Mouse (Mus musculus) ovary, postnatal 36 days (tissue): Measurements from ENCODE around the gene Hoxa5.
A peak's percentile ranks its signal among the peaks of the same experiment; 100 is the strongest.

Experiments
- DNase-seq: peaks from one replicate; pipeline ENCODE4 v3.0.0; 2022; ENCODE audit warnings: low spot score, mixed read lengths

Hoxa5 gene

DNA sequence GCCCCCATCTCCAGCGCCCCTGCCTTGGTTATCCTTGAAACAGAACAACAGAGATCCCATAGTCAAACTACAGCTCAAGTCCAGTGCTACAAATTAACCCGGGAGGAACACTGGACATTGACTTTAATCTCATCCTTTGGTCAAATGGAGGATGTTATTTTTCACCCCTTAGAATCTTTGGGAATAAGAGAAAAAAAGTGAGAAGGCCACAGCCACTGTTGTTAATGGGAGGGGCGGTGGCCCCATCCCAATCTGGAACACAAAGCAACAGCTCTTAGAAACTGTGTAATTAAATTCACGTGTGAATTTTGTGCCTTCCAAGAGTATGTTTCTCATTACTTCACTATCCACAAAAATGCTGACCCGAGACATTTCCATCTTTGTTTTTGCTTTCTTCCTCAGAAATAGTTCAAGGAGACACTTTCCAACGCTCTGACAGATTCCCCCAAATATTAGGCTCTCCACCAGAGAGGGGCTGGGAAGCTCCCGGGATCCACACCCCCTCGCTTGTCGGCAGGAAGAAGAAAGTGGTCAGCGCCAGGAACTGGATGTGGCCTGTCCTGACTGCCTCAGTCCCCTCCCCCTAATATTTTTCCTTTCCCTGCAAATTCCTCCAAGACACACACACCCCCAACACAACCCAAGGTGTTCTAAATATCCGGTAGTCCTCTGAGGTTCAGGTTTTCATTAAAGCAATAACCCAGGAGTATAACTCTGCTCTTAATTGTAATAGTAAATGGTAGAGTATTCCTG is 23.3 kb upstream of the Hoxa5 start:
- DNase-seq, result no peak

DNA sequence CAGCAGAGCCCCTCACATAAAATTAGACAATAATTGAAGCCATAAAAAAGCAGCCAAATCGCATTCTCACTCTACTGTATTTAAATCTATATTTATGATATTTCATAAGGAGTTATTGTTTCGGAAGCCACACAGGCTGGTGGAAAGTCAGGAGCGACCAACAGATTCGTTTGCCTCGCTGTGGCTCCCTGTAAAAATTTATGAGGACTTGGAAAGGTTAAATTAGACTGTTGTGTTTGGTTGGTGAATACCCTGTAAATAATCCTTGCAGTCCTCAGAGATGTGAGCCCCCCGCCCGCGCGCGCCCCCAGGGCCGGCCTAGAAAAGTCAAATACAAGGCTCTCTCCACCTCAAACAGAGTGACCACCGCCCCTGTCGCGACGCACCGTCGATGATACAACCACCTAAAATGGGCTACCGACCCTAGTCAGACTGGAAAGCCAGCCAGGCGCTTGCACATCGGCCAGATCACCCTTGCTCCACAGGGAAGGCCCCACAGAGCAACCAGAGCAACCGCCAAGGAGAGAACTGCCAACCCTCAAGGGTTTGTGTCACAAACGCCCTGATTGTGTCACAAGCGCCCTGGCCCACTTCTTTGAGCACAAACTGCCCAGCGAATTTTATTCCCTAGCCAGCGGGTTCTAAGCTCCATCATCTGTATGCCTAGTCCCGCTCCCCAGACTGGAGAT is 22.3 kb upstream of the Hoxa5 start:
- no peak for DNase-seq

DNA sequence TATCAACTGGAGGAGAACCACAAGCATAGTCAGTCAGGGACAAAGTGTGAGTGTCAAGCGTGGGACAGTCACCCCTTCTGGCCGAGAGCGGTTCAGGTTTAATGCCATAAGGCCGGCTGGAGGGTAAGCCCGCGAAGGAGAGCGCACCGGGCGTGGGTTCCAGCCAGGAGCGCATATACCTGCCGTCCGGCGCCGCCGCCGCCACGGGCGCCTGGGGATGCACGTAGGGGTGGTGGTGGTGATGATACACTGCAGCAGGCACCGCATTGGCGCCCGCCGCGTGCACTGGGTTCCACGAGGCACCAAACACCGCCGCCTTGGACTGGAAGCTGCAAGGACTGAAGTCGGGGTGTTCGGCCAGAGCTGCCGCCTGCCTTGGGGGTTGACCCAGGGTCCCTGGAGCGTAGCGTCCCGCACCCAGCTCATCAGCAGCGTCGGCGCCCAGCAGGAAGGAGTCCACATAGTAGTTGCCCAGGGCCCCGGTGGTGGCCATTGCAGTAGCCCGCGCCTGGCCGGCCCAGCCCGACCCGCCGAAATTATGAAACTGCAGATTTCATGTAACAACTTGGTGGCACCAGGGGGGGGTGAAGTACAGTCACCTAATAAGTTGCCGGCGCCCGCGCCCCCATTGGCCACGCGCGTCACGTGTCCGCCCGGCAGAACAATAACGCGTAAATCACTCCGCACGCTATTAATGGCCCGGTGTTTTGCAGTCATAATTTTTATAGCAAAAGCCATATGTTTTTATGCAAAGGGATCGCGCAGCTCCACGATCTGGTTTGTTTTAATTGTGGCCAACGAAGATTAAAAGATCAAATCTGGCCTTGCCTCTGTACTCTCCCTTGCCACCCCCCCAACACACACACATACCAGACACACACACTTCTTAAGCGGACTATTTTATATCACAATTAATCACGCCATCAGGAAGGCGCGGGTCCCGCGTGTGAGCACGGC is 21.5 kb upstream of the Hoxa5 start:
- no peak for DNase-seq

DNA sequence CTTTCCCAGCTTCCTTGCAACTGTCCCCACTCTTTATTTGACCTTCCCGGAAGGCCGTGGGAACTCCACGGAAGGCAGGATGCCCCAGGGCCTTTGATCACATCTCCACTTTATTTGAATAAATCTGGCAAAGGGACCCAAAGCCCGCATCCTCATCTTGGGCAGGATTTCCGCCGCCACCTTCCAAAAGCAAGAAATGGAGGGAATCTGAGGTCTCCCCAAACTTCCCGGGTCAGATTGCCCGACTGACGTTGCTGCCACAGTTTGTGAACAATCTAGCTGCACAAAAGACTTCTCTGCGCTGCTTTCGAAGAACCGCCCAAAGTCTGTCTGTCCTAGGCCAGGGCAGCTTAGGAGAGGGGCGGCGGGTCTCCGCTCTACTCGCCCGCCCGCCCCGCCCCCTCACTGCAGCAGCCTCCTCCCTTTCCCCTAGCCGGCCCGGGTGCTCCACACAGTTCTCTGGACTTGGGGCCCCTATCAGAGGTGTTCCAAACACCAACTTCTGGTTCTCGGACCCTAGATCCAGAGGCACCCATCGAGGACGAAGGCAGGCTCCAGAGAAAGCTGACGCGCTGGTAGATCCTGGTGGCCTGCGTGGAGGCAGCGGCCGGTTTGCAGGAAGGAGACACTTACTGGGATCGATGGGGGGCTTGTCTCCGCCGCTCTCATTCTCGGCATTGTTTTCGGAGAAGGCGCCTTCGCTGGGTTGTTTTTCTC is 20.7 kb upstream of the Hoxa5 start:
- DNase-seq, result no peak

DNA sequence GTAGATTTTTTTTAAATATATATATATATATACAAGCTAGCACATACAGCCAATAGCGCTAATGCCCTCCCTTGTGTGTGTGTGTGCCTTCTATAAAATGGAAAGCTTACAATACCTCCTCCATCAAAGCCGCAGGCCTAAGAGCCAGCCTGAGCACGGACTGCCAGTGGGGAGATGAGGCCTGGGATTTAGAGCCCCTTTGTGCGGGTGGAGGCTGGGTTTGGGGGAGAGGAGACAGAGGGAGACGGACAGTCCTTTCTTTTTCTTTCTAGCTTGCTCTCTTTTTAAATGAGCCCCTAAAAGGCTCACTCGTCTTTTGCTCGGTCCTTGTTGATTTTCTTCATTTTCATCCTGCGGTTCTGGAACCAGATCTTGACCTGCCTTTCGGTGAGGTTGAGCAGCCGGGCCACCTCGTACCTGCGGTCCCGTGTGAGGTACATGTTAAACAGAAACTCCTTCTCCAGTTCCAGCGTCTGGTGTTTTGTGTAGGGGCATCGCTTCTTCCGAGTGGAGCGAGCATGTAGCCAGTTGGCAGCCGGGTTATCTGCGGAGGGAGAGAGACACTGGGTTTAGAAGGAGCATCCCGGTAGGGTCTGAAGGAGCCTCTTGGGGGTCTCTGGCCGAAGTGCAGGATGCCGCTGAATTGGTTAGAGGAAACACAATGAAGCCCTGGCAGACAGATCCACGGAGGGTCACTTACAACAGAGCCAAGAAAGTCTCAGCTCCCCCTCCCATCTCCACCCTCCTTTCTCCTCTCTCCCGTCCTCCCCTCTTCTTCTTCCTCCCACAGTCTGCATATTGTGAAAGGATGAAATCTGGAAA is 19.8 kb upstream of the Hoxa5 start:
- DNase-seq, result no peak

DNA sequence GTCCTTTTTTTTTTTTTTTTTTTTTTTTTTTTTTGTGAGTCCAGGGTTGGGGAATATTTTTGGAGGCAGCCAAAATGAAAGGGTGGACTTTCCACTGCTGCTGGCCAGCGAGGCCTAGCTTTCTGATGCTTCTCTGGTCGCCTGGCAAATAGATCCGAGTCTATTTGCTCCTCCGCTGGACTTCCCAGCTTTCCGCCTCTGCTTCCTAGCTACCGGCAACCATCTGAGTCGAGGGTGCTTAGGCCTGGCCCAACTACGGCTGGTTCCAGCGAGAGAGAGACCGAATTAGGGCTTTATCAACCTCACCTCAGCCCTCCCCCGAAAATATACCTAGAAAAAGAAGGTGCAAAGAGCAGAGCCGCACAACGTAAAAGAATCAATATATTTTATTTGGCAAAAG is 18.3 kb upstream of the Hoxa5 start:
- DNase-seq, result no peak

DNA sequence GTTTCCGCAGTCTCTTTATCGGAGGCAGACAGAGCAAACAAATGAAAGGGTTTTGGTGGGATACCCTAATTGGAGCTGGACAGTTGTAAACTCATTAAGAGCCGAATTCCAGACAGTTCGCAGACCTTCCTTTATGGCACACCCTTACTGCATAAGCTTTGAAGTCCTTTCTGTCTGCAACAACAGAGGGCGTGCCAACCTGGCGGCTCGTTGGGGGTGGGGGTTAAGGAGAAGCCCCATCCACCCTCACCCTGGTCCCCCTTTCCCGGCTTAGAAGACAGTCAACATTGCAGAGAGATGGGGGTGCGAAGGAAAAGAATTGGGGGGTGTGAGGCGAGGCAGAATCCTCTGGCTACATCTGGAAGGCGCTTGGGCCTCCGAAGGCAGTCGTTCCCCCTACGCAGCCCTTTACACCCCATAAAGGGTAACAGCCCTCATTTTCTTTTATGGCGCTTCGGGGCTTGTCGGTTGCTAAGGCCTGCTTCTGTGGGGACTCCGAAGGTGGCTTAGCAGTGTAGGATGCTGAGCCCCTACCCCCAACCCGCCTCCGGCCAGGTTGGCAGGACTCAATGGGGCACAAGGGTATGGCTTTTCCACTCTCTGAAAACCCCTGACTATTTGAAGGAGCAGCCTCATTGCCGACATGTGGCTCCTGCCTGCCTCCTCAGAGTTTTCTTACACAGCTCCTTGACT is 17.8 kb upstream of the Hoxa5 start:
- DNase-seq, result no peak

DNA sequence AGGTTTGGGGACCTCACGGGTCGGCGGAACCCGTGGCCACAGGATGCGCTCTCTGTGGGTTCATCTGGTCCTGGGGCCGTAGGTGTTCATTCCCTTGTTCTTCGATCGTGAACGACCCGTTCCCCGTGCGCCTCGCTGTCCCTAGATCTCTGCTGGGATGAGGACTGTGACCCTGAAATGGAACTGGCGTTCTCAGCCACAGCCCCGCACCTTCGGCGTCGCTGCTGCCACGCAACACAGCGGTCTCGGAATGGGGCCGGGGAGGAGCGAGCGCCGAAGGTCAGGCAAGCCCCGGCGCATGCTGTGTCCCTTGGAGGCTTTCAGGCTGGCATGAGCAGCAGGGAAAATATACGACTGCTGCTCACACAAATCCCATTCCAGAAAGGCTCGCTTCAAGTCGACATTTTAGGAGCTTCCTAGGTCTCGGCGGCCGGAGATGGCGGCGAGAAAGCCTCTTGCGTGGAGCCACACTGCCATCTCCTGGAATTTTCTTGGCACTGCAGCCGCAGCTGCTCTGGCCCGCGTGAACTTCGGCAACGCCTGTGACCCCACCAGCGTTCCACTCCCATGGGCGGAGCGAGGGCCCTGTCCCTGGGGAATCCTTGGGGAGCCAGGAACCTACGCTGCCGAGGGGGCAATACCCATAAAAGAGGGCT is 17.1 kb upstream of the Hoxa5 start, which contains the start of gene Hoxa7:
Gene Hoxa7 (minus strand): TSS at position 518 of the 656 bp plus-strand sequence.
- peak; percentile 83 for DNase-seq

DNA sequence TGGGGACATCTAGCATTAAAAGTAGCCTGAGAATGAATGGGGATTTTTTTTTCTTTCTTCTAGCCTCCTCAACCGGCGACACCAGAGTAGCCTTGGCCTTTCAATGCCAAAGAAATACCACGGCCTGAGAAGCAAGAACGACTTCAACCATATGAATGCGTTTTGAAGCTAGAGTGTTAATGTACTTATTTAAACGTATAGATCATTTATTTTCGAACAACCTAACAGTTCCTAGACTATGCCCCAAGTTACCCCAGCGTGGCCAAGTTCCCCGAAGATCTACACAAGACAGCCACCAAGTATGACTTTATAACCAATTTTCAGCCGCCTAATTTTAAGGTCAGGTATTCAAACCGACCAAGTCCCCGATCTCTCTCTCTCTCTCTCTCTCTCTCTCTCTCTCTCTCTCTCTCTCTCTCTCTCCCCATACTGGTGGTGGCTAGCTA is 16.5 kb upstream of the Hoxa5 start:
- no peak for DNase-seq

DNA sequence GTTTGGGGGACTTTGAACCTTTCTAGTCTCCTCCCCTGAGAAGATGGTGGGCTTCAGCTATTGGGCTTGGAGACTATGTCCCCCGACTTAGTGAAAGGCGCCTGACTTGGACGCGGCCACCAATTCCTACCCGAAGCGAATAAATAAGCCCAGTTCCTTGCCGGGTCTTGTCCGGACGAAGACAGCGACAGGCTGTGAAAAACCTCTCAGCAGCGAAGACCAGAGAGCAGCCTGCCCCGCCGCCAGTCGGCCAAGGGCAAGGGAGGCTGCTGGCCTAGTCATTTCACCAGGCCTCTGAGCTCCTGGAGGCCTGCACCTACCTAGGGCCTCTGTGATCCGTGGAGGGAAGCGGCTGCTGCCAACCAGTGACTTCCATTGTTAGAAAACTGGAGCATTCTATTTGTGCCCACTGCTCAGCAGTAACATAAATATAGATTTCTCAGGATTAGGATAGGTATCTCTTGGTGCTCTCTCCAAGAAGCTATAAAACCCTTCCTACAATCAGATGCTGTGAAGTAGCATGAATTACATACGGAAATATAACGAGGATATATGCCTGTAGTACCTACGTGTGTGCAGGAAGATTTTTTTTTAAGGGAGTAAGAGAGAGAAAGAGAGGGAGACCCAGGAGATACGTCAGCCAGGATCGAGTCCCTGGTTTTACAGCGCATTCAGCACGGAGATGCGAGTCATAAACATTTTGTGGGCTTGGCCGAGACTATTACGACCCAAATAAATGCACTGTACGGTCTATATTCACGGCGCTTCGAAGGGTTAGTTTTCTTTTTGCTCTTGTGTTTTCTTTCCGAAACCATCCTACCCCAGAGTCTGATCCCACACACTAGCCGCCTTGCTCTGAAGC is 15.8 kb upstream of the Hoxa5 start:
- DNase-seq, result peak; percentile 3

DNA sequence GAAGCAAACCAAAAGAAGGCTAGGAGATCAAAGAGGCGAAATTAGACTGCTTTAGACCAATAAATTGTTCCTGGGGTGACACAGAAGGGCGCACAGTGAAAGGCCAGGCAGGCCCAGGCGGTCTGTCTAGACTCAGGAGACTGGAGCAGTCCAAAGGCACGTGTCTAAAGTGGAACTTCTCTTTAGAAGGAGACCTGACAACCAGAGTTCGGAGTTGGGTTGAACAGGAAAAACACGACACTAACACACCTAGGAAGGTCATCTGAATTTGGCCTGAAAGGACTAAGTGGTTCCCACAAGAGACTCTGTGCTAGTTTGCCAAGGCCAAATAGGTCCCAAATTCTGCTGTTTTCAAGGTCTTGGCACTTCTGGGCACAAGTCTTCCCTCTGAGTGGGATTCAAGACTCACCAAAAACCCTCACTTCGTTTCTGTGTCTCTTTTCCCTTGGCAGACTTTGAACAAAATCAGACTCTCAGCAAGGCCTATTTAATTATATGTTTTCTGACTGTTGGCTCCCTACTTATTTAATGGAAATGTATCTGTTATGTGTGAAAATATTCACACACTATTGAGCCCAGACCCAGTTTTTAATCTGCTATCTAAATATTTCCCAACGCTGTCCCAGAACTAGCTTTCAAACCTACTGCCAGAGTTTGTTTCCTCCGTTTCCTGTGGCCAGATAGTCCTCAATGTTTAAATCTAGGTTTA is 15.0 kb upstream of the Hoxa5 start:
- no peak for DNase-seq

DNA sequence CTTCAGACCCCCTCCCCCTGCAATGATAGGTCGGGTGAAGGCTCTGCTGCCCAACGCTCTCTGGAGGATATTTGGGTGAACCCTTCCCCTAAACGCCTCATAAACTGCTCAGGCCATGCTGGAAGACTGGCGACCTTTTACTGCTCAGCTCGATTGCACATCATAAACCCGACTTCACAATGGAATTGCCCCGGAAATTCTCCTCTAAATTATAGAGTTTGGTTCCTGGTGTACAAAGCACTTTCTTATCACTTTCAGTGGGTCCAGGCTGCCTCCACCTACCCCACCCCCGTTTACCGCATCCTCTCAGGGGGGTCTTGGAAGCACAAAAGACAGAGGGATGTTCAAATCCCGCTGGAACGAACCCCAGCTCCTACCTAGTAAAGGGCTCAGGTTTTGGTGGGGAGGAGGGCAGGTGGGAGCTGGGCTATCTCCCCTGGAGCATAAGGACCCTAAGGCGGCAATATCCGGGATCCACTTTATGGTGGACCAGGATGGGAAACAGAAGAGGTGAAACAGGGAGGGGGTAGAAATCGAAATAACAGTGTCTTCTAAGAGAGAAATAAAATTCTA is 14.3 kb upstream of the Hoxa5 start:
- no peak for DNase-seq

DNA sequence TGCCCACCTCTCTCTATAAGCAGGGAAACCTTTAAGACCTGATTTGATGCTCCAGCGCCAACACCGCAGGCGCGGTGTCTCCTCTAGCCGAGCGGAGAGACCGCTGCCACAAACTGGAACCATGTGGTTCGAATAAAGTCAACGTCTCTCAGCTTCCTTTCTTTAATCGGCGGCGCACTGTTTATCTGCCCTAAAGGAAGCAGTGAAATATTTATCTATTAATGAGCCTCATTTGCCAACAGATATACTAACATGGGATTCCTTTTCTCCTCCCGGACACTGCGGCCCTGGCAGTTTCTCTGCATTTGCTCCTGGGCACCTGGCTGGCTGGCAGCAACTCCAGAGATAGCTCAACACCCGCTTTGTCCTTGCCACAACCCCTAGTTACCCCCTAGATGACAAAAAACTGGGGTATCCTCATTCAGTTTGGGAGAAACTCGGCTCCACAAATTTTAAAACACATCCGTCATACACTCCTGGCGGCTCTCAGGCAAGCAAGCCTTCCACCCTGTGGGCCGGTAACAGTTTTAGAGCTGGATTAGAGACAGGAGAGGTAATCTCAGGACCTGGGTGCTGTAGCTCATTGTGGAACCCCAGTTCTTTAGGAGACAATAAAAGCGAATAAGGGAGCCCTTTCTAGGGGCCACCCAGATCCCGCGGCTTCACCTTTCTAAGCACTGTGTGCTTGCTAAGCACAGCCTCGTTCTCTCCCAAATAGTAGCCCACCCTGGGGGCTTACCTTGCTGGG is 13.7 kb upstream of the Hoxa5 start:
- no peak for DNase-seq

DNA sequence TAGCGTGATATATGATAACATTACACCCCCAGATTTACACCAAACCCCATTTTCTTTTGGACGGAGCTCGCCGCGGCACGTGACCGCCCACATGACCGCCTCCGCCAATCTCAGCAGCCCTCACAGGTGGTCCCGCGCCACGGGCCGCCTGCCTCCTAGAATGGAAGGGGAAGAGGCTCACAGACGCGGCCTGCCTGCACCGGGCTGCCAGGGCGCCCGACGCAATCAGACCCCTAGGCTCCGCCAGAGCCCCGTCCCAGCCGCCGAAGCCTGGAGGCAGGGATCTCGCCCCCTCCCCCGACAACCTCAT is 13.0 kb upstream of the Hoxa5 start:
- peak; percentile 62 for DNase-seq

DNA sequence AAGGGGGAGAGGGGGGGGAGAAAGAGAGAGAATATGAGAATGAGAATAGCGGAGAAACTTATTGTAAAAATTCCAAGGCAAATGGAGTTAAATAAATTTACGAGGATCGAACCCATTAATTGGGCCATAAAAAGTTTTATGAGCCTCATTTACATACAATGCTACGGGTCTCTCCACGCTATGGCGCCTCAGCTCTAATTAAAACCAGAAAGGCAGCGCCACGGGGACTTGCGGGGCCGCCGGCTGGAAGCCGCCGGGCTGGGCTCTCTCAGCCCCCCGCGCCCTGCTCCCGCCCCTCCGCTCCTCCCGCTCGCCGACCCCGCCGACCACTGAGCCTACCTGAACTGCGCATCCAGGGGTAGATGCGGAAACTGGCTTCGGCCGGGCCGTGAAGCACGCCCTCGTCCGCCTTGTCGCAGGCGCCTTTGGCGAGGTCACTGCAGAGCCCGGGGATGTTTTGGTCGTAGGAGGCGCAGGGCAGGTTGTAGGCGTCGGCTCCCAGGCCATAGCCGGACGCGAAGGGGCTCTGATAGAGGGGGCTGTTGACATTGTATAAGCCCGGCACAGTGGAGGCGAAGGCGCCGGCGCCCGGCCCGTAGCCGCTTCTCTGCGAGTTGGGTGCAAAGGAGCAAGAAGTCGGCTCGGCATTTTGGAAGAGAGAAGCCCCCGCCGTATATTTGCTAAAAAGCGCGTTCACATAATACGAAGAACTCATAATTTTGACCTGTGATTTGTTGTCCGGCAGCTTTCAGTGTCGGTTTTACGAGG is 12.5 kb upstream of the Hoxa5 start:
- DNase-seq, result peak; percentile 14

DNA sequence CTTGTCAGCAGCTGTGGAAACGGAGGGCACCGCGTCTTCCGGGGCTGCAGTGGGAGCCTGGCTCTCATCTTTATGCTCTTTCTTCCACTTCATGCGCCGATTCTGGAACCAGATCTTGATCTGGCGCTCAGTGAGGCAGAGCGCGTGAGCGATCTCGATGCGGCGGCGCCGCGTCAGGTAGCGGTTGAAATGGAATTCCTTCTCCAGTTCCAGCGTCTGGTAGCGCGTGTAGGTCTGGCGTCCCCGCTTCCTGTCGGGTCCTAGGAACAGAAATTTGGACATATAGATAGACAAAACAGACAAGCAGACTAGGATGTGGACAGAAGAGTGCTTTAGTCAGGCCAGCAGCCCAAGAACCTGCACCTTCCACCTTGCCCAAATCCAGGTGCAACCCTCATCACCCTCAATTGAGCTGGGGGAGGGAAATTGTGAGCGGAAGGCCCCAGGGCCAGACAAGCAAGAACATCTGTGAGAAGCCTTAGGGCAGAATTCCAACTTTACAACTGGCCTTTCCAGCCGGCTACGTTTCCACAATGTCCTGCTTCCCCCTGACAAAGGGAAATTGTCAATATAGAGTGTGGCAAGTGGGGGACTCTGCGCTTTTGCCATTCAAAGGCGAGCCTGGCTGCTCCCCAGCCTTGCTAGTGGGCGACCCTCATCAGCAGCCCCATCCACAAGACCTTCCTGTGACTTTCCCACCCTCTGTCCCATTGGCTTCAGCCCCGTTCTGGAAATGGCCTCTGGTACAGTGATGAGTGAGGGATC is 11.6 kb upstream of the Hoxa5 start:
- DNase-seq, result no peak
